Mouse (Mus musculus) thymus, adult 2 months (tissue): Measurements from ENCODE around the gene Trappc2l.

Experiments
- CTCF ChIP-seq: fragments of 200-500 bp; IDR thresholded peaks from 2 replicates; pipeline ENCODE4 v1.5.1; 2012; ENCODE audit warnings: mild to moderate bottlenecking, control low read depth, low read length, moderate library complexity, borderline replicate concordance; ENCODE audit not compliant: control insufficient read depth, poor library complexity, insufficient read depth; ENCODE audit errors: extremely low read depth
- POLR2A ChIP-seq: fragments of 200-500 bp; IDR thresholded peaks from 2 replicates; pipeline ENCODE4 v1.6.1; 2012; ENCODE audit warnings: mild to moderate bottlenecking, low read length, control low read depth, moderate library complexity; ENCODE audit not compliant: control insufficient read depth, poor library complexity, insufficient read depth; ENCODE audit errors: extremely low read depth

DNA sequence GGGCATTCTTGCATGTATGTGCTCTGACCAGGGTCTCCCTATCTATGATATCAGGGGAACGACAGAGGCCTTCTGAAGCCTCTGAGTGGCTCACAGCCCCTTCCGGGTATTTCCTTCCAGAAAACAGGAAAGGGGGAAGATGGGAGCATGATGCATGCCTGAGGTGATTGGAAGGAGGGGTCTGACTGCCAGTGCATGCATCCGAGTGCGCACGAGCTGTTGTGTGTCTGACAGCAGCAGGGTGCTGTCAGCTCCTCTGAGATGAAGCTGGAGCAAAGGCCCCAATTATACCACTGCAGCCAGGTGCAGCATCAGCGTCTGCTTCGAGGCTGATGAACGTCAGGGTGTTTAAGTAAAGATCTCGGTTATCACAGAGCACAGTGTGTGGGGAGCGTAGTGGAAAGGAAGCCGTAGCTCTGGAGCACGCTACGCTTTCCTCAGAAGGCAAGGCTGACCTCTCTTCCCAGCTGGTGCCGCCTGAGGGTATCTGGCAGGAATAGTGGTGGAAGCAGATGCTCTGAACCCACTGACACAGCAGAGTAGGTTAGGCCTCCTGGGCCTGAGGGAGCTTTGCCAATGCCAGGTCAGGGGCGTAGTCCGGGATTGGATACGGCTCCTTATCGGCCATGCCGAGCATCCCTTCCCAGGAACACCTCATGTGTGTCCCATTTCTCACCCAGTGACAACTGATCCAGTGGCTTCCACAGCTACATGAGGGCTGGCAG is 17.5 kb upstream of the Trappc2l start:
- TF ChIP-seq CTCF (no peak), POLR2A (no peak)
